Mouse (Mus musculus): Measurements from ENCODE around the gene Reep3.
A peak's percentile ranks its signal among the peaks of the same experiment; 100 is the strongest.

Gene Reep3

GRCm38 (mm10) chr10:66974417-66974816 is 122.3 kb downstream of the Reep3 start:
- no peak for DNase-seq (ENCODE audit: low read depth, low spot score)

GRCm38 (mm10) chr10:66973866-66974265 is 122.9 kb downstream of the Reep3 start:
- DNase-seq (ENCODE audit: low read depth, low spot score): no peak

- DNase-seq (ENCODE audit: low read depth, low spot score): no peak
Measured at GRCm38 (mm10) chr10:66973274-66973673, 123.5 kb downstream of the Reep3 start.

- DNase-seq (ENCODE audit: low read depth, low spot score): no peak
Measured at GRCm38 (mm10) chr10:66970336-66971115, 126.2 kb downstream of the Reep3 start.

- no peak for DNase-seq (ENCODE audit: low read depth, low spot score)
Measured at GRCm38 (mm10) chr10:66969581-66969980, 127.2 kb downstream of the Reep3 start.

GRCm38 (mm10) chr10:66969081-66969480 is 127.7 kb downstream of the Reep3 start:
- DNase-seq (ENCODE audit: low read depth, low spot score): no peak

- no peak for DNase-seq (ENCODE audit: low read depth, low spot score)
Measured at GRCm38 (mm10) chr10:66968541-66968940, 128.2 kb downstream of the Reep3 start.

- peak; percentile 71 for DNase-seq (ENCODE audit: low read depth, low spot score)
Measured at GRCm38 (mm10) chr10:66966391-66967109, 130.2 kb downstream of the Reep3 start.

- DNase-seq (ENCODE audit: low read depth, low spot score): no peak
Measured at GRCm38 (mm10) chr10:66960136-66960535, 136.6 kb downstream of the Reep3 start.
